Mouse (Mus musculus) monocyte, adult 2 months (primary cell): Measurements from ENCODE around the gene Itgav.

Source experiments
- DNase-seq, 2 experiments: peaks; one replicate each; pipeline ENCODE4 v3.0.0; 2022; ENCODE audit warnings: low spot score in 2 of 2, low read depth in 1 of 2

Itgav gene

GRCm38 (mm10) chr2:83723921-83724826 is at the start of gene Itgav:
Gene Itgav (plus strand): TSS chr2:83724397.
- DNase-seq = peak; percentile 73 to 88

GRCm38 (mm10) chr2:83674421-83674820 is 49.8 kb upstream of the Itgav start:
- no peak for DNase-seq

GRCm38 (mm10) chr2:83674896-83675295 is 49.3 kb upstream of the Itgav start:
- no peak for DNase-seq

DNA sequence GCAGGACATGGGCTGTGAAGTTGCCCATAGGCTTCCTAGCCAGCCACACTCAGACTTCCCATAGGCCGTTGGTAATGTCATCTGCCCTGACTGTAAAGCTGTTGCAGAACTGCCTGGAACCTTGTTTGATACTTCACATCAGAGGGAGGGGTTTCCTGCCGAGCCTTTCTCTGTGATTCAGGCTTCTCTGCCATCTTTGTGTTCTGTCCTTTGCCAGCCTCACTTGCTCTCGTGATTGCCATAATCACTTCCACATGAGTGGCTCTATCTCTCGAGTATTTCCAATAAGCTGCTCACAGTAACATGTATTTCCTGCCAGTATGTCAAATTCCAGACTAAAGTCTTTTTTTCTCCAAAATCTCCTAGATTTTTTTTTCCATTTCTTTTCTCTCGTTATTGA is 48.5 kb upstream of the Itgav start:
- no peak for DNase-seq

DNA sequence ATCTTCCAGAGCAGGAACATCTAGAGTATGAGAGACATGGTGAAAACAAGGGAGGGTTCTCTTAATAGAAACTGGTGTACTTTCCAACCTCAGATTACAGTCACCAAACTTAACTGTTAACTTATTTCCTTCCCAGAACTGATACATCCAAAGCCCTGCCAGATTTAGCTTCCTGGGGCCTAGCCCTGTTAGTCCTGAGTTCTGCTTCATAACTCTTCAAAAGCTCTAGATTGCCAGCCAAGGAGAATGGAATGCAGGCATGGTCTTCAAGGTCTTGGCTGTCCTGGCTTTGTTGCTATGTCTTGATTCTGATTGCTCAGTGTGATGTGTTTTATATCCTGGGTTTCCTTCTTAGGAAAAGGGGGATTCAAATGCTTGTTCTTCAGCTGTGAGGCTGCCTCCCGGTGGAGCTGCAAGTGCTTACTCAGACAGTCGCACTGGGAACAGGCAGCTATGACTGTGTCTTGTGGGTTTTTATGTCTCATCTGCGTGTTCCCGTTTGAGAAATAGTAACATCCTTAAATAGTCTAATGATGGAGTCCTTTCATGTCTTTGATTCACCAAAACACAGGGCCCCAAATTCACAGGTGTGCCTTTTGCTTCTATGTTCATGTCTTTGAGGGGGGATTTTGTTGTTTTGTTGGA is 47.8 kb upstream of the Itgav start:
- DNase-seq = no peak

GRCm38 (mm10) chr2:83681332-83681731 is 42.9 kb upstream of the Itgav start:
- no peak for DNase-seq

GRCm38 (mm10) chr2:83681785-83682184 is 42.4 kb upstream of the Itgav start:
- DNase-seq = no peak

DNA sequence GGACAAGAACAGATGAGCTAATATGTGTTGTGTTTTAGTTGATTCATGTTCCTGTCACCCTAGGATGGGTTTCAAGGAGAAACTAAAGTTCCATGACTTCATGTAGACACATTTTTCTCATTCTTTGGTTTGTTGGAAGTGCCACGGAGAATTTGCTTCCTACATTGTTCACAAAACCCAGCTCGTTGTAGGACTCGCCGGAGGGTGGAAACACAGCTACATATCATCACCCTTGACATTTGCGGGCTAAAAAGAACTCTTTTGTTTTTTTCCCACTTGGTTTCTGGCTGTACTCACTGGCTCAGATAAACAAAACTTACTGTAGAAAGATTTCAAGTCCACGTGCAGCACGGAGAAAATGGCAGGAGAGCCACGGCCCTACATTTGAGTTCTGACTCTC is 41.9 kb upstream of the Itgav start:
- DNase-seq = no peak

GRCm38 (mm10) chr2:83683731-83684519 is 40.3 kb upstream of the Itgav start:
- DNase-seq = no peak

DNA sequence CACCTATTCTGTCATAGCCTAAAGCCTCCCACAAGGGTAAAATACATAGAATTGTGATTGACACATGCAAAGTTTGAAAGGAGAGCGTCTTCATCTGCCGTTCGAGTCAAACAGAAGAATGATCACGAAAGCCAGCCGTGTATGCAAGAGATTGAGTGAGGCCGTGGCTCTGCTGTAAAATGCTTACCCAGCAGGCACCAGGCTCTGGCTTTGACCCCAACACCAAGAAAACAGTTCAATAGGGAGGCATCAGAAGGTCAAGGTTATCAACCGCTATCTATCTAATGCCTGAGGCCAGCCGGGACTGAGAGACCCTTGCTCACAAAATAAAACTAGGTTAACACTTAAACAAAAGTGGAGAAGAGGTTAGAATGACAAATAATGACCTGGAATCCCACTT is 39.5 kb upstream of the Itgav start:
- DNase-seq = no peak

DNA sequence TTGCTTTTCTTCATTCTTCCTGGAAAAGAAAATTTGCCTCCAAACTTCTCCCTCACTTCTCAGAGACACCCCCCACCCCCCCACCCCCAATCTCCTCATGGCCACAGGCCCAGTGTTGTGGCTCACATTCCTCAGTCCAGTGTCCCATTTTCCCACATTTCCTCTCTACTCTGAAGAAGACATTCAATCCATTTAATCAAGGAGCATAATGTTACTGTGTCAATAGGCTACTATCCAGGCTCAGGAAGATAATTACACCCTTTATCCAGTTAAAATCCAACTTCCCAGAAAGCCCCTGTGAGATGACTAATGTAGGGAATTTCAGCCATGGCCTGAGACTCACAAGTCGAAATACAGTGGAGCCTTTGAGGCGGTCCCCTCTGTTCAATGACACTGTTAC is 33.8 kb upstream of the Itgav start:
- DNase-seq = no peak

GRCm38 (mm10) chr2:83692651-83693545 is 31.3 kb upstream of the Itgav start:
- DNase-seq = no peak

DNA sequence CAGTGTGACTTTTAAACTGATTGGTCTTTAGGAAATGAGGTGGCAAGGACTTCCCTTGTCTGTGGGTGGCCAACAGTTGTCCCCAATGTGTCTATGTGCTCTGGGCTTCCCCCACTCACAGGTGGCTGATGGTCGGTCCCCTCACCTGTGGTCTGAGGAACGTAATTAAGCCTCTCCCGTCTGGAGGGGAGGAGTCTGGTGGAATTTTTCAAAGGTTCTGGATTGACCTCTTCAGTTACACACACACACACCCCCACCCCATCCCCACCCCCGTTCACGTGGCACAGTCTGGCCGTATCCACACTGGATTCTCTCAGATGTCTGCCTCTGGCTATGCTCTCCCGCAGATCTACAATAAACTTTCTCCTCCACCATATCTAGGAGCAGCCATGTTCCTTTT is 30.1 kb upstream of the Itgav start:
- DNase-seq = no peak

DNA sequence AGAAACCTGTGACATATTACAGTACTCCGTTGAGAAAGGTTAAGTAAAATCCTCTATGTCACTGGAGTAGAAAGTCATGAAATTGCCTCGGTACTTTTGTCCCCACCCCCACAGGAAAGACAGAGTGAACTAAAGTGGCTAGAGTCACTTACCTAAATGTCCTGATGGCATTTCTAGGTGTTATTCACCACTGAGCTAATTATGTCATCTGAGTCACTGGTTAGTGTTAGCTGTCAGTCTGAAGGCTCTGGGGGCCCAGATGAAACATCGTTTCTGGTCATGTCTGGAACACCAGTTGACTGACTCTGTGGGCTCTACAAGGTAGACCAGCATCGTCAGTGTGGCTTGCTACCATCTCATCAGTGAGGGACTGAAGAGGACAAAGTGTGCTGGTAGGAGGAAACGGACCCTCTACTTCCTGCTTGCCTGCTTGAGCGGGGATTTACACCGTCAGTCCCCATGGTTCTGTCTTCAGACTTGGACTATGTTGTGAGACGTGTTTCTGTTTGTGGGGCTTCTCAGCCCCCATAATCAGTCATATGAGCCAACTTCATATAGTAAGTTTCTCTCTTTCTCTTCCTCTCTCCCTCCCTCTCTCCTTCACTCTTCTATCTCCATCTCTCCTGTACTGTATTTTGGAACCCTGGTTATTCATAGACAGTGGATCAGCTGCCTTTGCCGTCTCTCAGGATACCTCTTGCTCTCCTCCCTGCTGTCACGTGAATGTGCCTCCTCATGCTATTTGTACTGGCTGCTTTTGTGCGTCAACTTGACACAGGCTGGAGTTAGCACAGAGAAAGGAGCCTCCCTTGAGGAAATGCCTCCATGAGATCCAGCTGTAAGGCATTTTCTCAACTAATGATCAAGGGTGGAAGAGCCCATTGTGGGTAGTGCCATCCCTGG is 28.6 kb upstream of the Itgav start:
- DNase-seq = no peak

DNA sequence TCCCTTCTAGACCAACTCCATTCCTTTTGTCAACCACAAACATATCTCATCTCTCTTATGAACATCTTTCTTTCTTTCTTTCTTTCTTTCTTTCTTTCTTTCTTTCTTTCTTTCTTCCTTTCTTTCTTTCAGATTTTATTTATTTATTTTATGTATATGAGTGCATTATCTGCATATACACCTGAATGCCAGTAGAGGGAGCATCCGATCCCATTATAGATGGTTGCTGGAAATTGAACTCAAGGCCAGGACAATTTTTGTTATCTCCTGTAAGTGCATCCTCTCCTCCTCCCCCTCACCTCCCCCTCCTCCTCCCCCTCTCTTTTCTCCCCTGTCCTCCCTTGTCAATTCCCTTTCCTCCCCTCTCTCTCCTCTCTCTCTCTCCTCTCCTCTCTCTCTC is 25.7 kb upstream of the Itgav start:
- no peak for DNase-seq

GRCm38 (mm10) chr2:83699324-83699723 is 24.9 kb upstream of the Itgav start:
- DNase-seq = no peak

GRCm38 (mm10) chr2:83700667-83701066 is 23.5 kb upstream of the Itgav start:
- no peak for DNase-seq

DNA sequence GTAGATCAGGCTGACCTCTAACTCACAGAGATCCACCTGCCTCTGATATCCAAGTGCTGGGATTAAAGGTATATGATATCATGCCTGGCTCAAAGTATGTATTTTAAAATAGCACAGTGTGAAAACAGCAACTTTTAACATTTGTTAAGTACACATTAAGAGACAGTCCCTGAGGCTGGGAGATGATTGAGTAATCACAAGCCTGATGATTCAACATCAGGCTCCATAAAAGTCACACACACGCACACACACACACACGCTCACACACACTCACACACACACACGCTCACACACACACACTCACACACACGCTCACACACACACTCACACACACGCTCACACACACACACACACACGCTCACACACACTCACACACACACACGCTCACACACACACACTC is 21.8 kb upstream of the Itgav start:
- DNase-seq = no peak

DNA sequence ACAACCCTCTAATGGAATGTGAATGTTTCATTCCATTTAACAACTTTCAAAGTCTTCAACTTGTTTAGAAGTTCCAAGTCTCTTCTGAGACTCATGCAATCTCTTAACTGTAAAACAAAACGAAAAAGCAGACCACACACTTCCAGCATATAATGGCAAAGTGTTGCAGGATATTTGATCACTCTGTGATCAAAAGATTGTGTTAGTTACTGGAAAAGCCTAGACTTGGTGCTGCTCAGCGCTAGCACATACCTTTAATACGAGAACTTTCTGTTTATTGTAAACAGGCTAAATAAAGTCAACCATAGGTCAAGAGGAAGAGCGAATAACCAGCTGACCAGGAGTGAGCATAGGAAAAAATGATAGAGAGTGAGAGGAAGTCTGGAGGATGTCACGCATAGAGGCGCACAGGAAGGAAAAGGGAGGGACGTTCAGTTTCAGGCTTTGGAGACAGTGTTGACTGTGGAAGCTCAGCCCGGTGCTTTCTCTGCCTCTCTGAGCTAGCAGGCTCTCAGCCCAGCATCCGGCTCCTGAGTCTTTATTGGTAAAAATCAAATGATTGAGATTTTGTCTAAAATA is 18.5 kb upstream of the Itgav start:
- DNase-seq = no peak
